Mouse (Mus musculus) heart, embryonic 12.5 days (tissue): Measurements from ENCODE around the gene Mapkbp1. TPM values are rescaled to one million over a fixed set of nuclear protein-coding genes. Genes with fewer than 3 reads are reported as not detected.

Experiments used
- ATAC-seq: fragments of 200-750 bp; cut with Nextera tagmentation; 2 replicates; pipeline ENCODE4 v1.8.0; 2017; ENCODE audit warnings: moderate TSS enrichment, moderate library complexity; ENCODE audit not compliant: insufficient number of reproducible peaks, low FRiP score
- H3K27ac ChIP-seq: fragments of 300-500 bp; sonication (generic); 2 replicates; pipeline ENCODE4 v1.5.1; 2016; ENCODE audit warnings: mild to moderate bottlenecking, moderate library complexity; ENCODE audit not compliant: poor library complexity, severe bottlenecking
- H3K27me3 ChIP-seq: fragments of 300-500 bp; sonication (generic); replicated peaks from 2 replicates; pipeline ENCODE4 v1.6.1; 2016; ENCODE audit warnings: mild to moderate bottlenecking, moderate library complexity
- H3K36me3 ChIP-seq: fragments of 300-500 bp; sonication (generic); 2 replicates; pipeline ENCODE4 v1.6.1; 2016; ENCODE audit warnings: mild to moderate bottlenecking, moderate library complexity
- H3K4me1 ChIP-seq: fragments of 300-500 bp; sonication (generic); replicated peaks from 2 replicates; pipeline ENCODE4 v1.6.1; 2016; ENCODE audit warnings: mild to moderate bottlenecking
- H3K4me2 ChIP-seq: fragments of 300-500 bp; sonication (generic); 2 replicates; pipeline ENCODE4 v1.6.1; 2016; ENCODE audit warnings: mild to moderate bottlenecking, moderate library complexity
- H3K4me3 ChIP-seq: fragments of 300-500 bp; sonication (generic); 2 replicates; pipeline ENCODE4 v1.5.1; 2016; ENCODE audit warnings: mild to moderate bottlenecking
- H3K9ac ChIP-seq: fragments of 300-500 bp; sonication (generic); 2 replicates; pipeline ENCODE4 v1.6.1; 2016; ENCODE audit warnings: mild to moderate bottlenecking, moderate library complexity
- H3K9me3 ChIP-seq: fragments of 300-500 bp; sonication (generic); replicated peaks from 2 replicates; pipeline ENCODE4 v1.6.1; 2016; ENCODE audit warnings: mild to moderate bottlenecking, moderate library complexity
- WGBS: fragments of 180-500 bp; shearing (Covaris S2); methylation state at CpG from one replicate; pipeline ENCODE4 v1.1.7; 2016; 5-methylcytosine and 5-hydroxymethylcytosine counted together
- polyA plus RNA-seq: library from polyadenylated mRNA; unstranded; fragments of >200 nt; fragmentation: Nextera tagmentation; extraction: Ambion mirVana; gene quantifications from 2 replicates; pipeline ENCODE4 v1.2.1, GENCODE M21; 2016

Gene Mapkbp1
- polyA plus RNA-seq, 1 experiment from 2014 or later: 3.8 TPM

GRCm38 (mm10) chr2:120054771-120055552 lies 82.5 kb downstream of the Mapkbp1 start:
- H3K27ac ChIP-seq: no peak overlapping the region
- no peaks in the 10 kb centered on the region for H3K36me3 ChIP-seq
- no peaks in the 10 kb centered on the region for H3K9me3 ChIP-seq
- H3K9ac ChIP-seq: no peak overlapping the region
- H3K4me2 ChIP-seq: no peak overlapping the region
- ATAC-seq: no peak
- peaks cover 14% of the 10 kb centered on the region; the same call in 1 of the 2 replicates for H3K27me3 ChIP-seq
- H3K4me3 ChIP-seq: no peak overlapping the region
- peaks cover 15% of the 10 kb centered on the region for H3K4me1 ChIP-seq
- WGBS: 63% methylated on average over 12 of the region's 12 CpGs

GRCm38 (mm10) chr2:120055923-120056322 lies 83.4 kb downstream of the Mapkbp1 start:
- no peak overlapping the region for H3K4me2 ChIP-seq
- H3K36me3 ChIP-seq: no peaks in the 10 kb centered on the region
- no peaks in the 10 kb centered on the region for H3K9me3 ChIP-seq
- peaks cover 14% of the 10 kb centered on the region; the same call in 1 of the 2 replicates for H3K27me3 ChIP-seq
- H3K9ac ChIP-seq: no peak overlapping the region
- H3K27ac ChIP-seq: no peak overlapping the region
- WGBS: 79% methylated on average over 10 of the region's 10 CpGs
- no peak overlapping the region for H3K4me3 ChIP-seq
- peaks cover 15% of the 10 kb centered on the region for H3K4me1 ChIP-seq
- ATAC-seq: no peak

DNA sequence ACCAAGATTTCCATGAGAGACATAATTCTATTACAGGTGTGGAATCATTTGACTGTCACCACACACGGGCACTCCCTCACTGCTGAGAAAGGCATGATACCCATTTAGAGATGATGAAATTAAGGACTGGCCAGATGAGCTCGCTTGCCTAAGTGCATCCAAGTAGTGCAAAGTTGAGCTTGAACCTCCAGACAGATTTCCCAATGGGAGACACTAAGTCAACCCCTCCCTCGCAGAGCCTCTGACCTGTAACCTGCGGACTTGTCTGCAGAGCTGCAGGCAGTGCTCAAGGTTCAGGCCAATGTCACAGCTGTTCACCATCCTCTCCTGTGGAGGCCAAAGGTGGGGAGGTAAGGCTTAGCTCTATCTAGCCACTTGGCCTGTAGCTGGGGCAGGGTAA lies 86.3 kb downstream of the Mapkbp1 start:
- H3K4me3 ChIP-seq: no peak overlapping the region
- peaks cover 8% of the 10 kb centered on the region; the same call in 1 of the 2 replicates for H3K27me3 ChIP-seq
- H3K36me3 ChIP-seq: no peaks in the 10 kb centered on the region
- no peak overlapping the region for H3K4me2 ChIP-seq
- no peaks in the 10 kb centered on the region for H3K9me3 ChIP-seq
- H3K4me1 ChIP-seq: peaks cover 15% of the 10 kb centered on the region
- ATAC-seq: no peak
- H3K9ac ChIP-seq: no peak overlapping the region
- 79% methylated on average over 4 of the region's 4 CpGs for WGBS
- no peak overlapping the region for H3K27ac ChIP-seq

DNA sequence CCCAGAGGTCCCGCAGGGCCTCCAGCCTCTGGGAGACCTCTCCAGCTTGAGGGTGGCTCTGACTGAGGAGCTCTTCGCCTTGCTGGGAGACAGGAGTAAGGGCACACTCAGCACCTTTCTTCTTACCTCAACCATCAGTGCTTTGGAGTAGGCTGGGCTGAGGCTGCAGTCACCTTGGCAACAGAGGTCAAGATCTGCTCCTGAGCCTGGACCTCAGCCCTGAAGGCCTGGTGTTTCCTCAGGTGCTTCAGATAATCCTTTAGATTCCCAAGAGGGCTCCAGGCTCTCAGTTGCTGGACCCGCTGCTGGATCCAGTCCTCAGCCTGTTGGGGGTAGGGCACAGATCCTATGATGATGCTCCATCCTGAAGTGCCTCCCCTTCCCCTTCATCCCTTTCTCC lies 87.0 kb downstream of the Mapkbp1 start:
- Histone ChIP-seq H3K9me3 (no peaks in the 10 kb centered on the region), H3K4me3 (no peak overlapping the region), H3K27me3 (peaks cover 8% of the 10 kb centered on the region; the same call in 1 of the 2 replicates), H3K4me1 (peaks cover 9% of the 10 kb centered on the region; the same call in 1 of the 2 replicates), H3K9ac (no peak overlapping the region), H3K27ac (no peak overlapping the region), H3K36me3 (no peaks in the 10 kb centered on the region), H3K4me2 (no peak overlapping the region)
- 63% methylated on average over 3 of the region's 3 CpGs for WGBS
- no peak for ATAC-seq

DNA sequence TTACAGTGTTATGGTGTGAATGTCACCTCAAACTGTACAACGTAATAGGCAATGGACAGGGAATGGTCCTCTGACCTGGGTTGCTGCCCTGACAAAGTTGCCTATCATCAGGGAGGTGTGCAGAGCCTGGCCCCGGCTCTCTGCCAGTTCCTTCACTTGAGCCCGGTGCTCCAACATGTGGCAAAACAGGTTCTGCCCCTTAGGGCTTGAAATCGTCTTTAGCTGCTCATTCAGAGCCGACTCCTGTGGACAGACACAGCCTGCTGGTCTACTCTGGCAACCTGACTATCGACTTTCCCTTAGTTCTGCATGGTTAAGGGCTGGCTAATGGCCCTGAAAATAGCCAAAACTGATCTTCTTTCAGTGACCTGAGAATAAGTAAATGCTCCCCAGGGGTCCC lies 87.7 kb downstream of the Mapkbp1 start:
- H3K4me3 ChIP-seq: no peak overlapping the region
- 71% methylated on average over 6 of the region's 6 CpGs for WGBS
- H3K4me1 ChIP-seq: peaks cover 2% of the 10 kb centered on the region; the same call in 1 of the 2 replicates
- peaks cover 8% of the 10 kb centered on the region; the same call in 1 of the 2 replicates for H3K27me3 ChIP-seq
- H3K36me3 ChIP-seq: no peaks in the 10 kb centered on the region
- H3K27ac ChIP-seq: no peak overlapping the region
- no peak overlapping the region for H3K4me2 ChIP-seq
- H3K9me3 ChIP-seq: no peaks in the 10 kb centered on the region
- ATAC-seq: no peak
- no peak overlapping the region for H3K9ac ChIP-seq

DNA sequence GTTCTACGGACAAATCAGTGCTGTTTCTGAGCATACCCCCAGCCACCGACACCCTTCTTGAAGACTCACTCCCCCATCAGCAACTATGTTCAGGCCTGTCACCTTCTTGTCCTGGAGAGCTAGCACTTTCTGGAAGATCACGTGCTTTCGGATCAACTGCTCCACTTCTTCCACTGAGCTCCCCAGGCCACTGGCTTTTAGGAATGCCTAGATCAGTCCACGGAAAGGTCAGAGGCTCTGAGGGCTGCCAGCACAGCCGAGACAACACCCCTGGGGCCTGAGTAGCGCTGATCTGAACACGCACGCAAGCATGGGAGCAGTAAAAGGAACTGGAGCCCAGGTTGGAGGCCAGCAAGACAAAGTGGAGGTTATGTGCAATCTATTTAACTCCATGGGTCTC lies 88.2 kb downstream of the Mapkbp1 start:
- Histone ChIP-seq H3K4me2 (no peak overlapping the region), H3K9ac (no peak overlapping the region), H3K36me3 (no peaks in the 10 kb centered on the region), H3K27me3 (peaks cover 8% of the 10 kb centered on the region; the same call in 1 of the 2 replicates), H3K9me3 (no peaks in the 10 kb centered on the region), H3K27ac (no peak overlapping the region), H3K4me1 (no peaks in the 10 kb centered on the region; the same call in 1 of the 2 replicates), H3K4me3 (no peak overlapping the region)
- no peak for ATAC-seq
- WGBS: 75% methylated on average over 9 of the region's 9 CpGs

GRCm38 (mm10) chr2:120062248-120062647 lies 89.7 kb downstream of the Mapkbp1 start:
- 77% methylated on average over 8 of the region's 8 CpGs for WGBS
- H3K9me3 ChIP-seq: no peaks in the 10 kb centered on the region
- H3K27ac ChIP-seq: no peak overlapping the region
- H3K4me1 ChIP-seq: no peaks in the 10 kb centered on the region
- H3K4me2 ChIP-seq: no peak overlapping the region
- H3K36me3 ChIP-seq: no peaks in the 10 kb centered on the region
- ATAC-seq: no peak
- no peak overlapping the region for H3K9ac ChIP-seq
- H3K27me3 ChIP-seq: peaks cover 8% of the 10 kb centered on the region; the same call in 1 of the 2 replicates
- no peak overlapping the region for H3K4me3 ChIP-seq

- Histone ChIP-seq H3K27me3 (peaks cover 11% of the 10 kb centered on the region), H3K36me3 (no peaks in the 10 kb centered on the region), H3K9me3 (no peaks in the 10 kb centered on the region), H3K4me3 (no peak overlapping the region), H3K9ac (no peak overlapping the region), H3K4me1 (no peaks in the 10 kb centered on the region), H3K4me2 (no peak overlapping the region), H3K27ac (no peak overlapping the region)
- WGBS: 72% methylated on average over 6 of the region's 6 CpGs
- no peak for ATAC-seq
Observed at GRCm38 (mm10) chr2:120064639-120065038, 92.1 kb downstream of the Mapkbp1 start.

DNA sequence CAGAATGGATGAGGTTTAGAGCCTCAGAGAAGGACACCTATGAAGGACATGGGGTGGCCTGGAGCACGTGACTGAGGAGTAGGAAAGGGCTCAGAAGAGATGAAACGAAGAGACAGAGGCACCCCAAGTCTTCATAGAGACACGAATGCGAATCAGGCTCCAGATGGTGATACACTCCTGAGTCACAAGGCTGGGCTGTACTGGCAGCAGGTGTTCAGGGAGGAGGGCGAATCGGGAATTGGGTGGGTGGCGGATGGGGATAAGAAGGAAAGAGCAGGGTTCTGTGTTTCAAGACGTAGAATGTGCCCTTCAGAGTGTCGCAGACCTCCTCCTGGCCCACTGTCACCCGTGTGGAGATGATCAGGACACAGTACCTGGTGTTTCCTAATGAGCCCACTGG lies 92.7 kb downstream of the Mapkbp1 start:
- no peak overlapping the region for H3K27ac ChIP-seq
- ATAC-seq: no peak
- H3K36me3 ChIP-seq: no peaks in the 10 kb centered on the region
- H3K9me3 ChIP-seq: no peaks in the 10 kb centered on the region
- no peaks in the 10 kb centered on the region for H3K4me1 ChIP-seq
- H3K27me3 ChIP-seq: peaks cover 17% of the 10 kb centered on the region
- no peak overlapping the region for H3K4me3 ChIP-seq
- H3K4me2 ChIP-seq: no peak overlapping the region
- H3K9ac ChIP-seq: no peak overlapping the region
- whole genome bisulfite sequencing: 85% methylated on average over 10 of the region's 10 CpGs

- H3K4me3 ChIP-seq: no peak overlapping the region
- ATAC-seq: no peak
- no peaks in the 10 kb centered on the region for H3K4me1 ChIP-seq
- no peak overlapping the region for H3K27ac ChIP-seq
- H3K27me3 ChIP-seq: peaks cover 19% of the 10 kb centered on the region
- WGBS: 84% methylated on average over 3 of the region's 3 CpGs
- no peak overlapping the region for H3K4me2 ChIP-seq
- no peak overlapping the region for H3K9ac ChIP-seq
- H3K36me3 ChIP-seq: no peaks in the 10 kb centered on the region
- H3K9me3 ChIP-seq: no peaks in the 10 kb centered on the region
Observed at GRCm38 (mm10) chr2:120066224-120066623, 93.7 kb downstream of the Mapkbp1 start.

- Histone ChIP-seq H3K36me3 (no peaks in the 10 kb centered on the region), H3K4me2 (no peak overlapping the region), H3K27ac (no peak overlapping the region), H3K4me3 (no peak overlapping the region), H3K9me3 (no peaks in the 10 kb centered on the region), H3K4me1 (no peaks in the 10 kb centered on the region), H3K9ac (no peak overlapping the region), H3K27me3 (peaks cover 19% of the 10 kb centered on the region)
- no peak for ATAC-seq
- WGBS: 41% methylated on average over 16 of the region's 16 CpGs
Observed at GRCm38 (mm10) chr2:120068555-120069465, 96.3 kb downstream of the Mapkbp1 start.
